Mouse (Mus musculus) urinary bladder, postnatal 10 days (tissue): ENCODE measurements around the gene Xxylt1.

ENCODE experiments used
- DNase-seq: peaks from one replicate; pipeline ENCODE4 v3.0.0; 2022; ENCODE audit warnings: low spot score

Gene Xxylt1

GRCm38 (mm10) chr16:30915611-30916220, 165.5 kb downstream of the Xxylt1 start:
- DNase-seq = no peak
